Mouse (Mus musculus) MEL (cell line): ENCODE data around the gene Pxylp1. TPM values are rescaled to one million over a fixed set of nuclear protein-coding genes. Genes with fewer than 3 reads are reported as not detected.

Experiments used
- DNase-seq: peaks from one replicate; pipeline ENCODE4 v3.0.0; 2011; ENCODE audit warnings: low read depth, low spot score
- H3K27ac ChIP-seq: 2 replicates; pipeline ENCODE4 v1.5.1; 2012; ENCODE audit warnings: low read depth, mild to moderate bottlenecking, control low read depth, low read length, moderate library complexity; ENCODE audit not compliant: control insufficient read depth
- H3K27me3 ChIP-seq, 2 experiments: fragments of 150-350 bp in 1 of 2; sonication (generic) in 1 of 2; 2 replicates each; pipeline ENCODE4 v1.6.1; 2012; ENCODE audit warnings: low read length in 2 of 2, mild to moderate bottlenecking in 2 of 2, improper control_type of control experiment in 1 of 2, moderate library complexity in 1 of 2; ENCODE audit not compliant: insufficient read depth in 2 of 2, control insufficient read depth in 1 of 2
- H3K36me3 ChIP-seq, 2 experiments: 2 replicates each; pipeline ENCODE4 v1.6.1; 2012 to 2014; ENCODE audit warnings: low read length in 2 of 2, improper control_type of control experiment in 1 of 2, inconsistent platforms in 1 of 2, mild to moderate bottlenecking in 1 of 2; ENCODE audit not compliant: insufficient read depth in 2 of 2, control insufficient read depth in 1 of 2
- H3K4me1 ChIP-seq, 2 experiments: fragments of 150-350 bp in 1 of 2; sonication (generic) in 1 of 2; 2 replicates each; pipeline ENCODE4 v1.6.1; 2012; ENCODE audit warnings: low read length in 2 of 2, improper control_type of control experiment in 1 of 2, mild to moderate bottlenecking in 1 of 2; ENCODE audit not compliant: insufficient read depth in 2 of 2, control insufficient read depth in 1 of 2
- H3K4me3 ChIP-seq, 2 experiments: fragments of 150-350 bp in 1 of 2; sonication (generic) in 1 of 2; 2 replicates each; pipeline ENCODE4 v1.5.1; 2012; ENCODE audit warnings: low read depth in 2 of 2, low read length in 2 of 2, mild to moderate bottlenecking in 2 of 2, moderate library complexity in 2 of 2, control low read depth in 1 of 2, improper control_type of control experiment in 1 of 2; ENCODE audit not compliant: control insufficient read depth in 1 of 2, insufficient read depth in 1 of 2
- H3K79me2 ChIP-seq: 2 replicates; pipeline ENCODE4 v1.6.1; 2012; ENCODE audit warnings: mild to moderate bottlenecking, low read length, moderate library complexity; ENCODE audit not compliant: control insufficient read depth, poor library complexity, insufficient read depth
- H3K9ac ChIP-seq: 2 replicates; pipeline ENCODE4 v1.6.1; 2012; ENCODE audit warnings: low read depth, mild to moderate bottlenecking, control low read depth, low read length, moderate library complexity; ENCODE audit not compliant: control insufficient read depth, poor library complexity, severe bottlenecking
- H3K9me3 ChIP-seq: fragments of 150-350 bp; sonication (generic); replicated peaks from 2 replicates; pipeline ENCODE4 v1.6.1; 2012; ENCODE audit warnings: mild to moderate bottlenecking, low read length, improper control_type of control experiment, moderate library complexity; ENCODE audit not compliant: insufficient read depth
- BHLHE40 ChIP-seq: IDR thresholded peaks from 2 replicates; pipeline ENCODE4 v1.6.1; 2012; ENCODE audit warnings: low read depth, mild to moderate bottlenecking, inconsistent platforms, low read length, improper control_type of control experiment, borderline replicate concordance
- CHD2 ChIP-seq: IDR thresholded peaks from 2 replicates; pipeline ENCODE4 v1.6.1; 2011; ENCODE audit warnings: low read length, improper control_type of control experiment
- CTCF ChIP-seq, 3 experiments: IDR thresholded peaks in 2 of 3; conservative IDR thresholded peaks in 1 of 3; 2 replicates each; pipeline ENCODE4 v1.5.1; 2011 to 2012; ENCODE audit warnings: low read length in 3 of 3, low read depth in 2 of 3, mild to moderate bottlenecking in 2 of 3, improper control_type of control experiment in 1 of 3, inconsistent platforms in 1 of 3, mixed read lengths in 1 of 3, moderate library complexity in 1 of 3; ENCODE audit not compliant: control insufficient read depth in 1 of 3, insufficient read depth in 1 of 3, poor library complexity in 1 of 3, severe bottlenecking in 1 of 3
- E2F4 ChIP-seq: IDR thresholded peaks from 2 replicates; pipeline ENCODE4 v1.6.1; 2011; ENCODE audit warnings: low read depth, low read length, improper control_type of control experiment, borderline replicate concordance
- EP300 ChIP-seq, 2 experiments: IDR thresholded peaks; 2 replicates each; pipeline ENCODE4 v1.6.1; 2011; ENCODE audit warnings: improper control_type of control experiment in 2 of 2, low read length in 2 of 2, low read depth in 1 of 2, mild to moderate bottlenecking in 1 of 2
- GATA1 ChIP-seq: IDR thresholded peaks from 2 replicates; pipeline ENCODE4 v1.6.1; 2011; ENCODE audit warnings: low read depth, low read length, improper control_type of control experiment
- HCFC1 ChIP-seq: IDR thresholded peaks from 2 replicates; pipeline ENCODE4 v1.6.1; 2012; ENCODE audit warnings: low read depth, mild to moderate bottlenecking, inconsistent platforms, low read length, improper control_type of control experiment, moderate library complexity
- JUND ChIP-seq: IDR thresholded peaks from 2 replicates; pipeline ENCODE4 v1.6.1; 2011; ENCODE audit warnings: low read depth, mild to moderate bottlenecking, improper control_type of control experiment, low read length
- MAFK ChIP-seq: IDR thresholded peaks from 2 replicates; pipeline ENCODE4 v1.6.1; 2011; ENCODE audit warnings: low read depth, mild to moderate bottlenecking, low read length, improper control_type of control experiment, borderline replicate concordance
- MAX ChIP-seq: IDR thresholded peaks from 2 replicates; pipeline ENCODE4 v1.6.1; 2011; ENCODE audit warnings: low read length, improper control_type of control experiment
- MAZ ChIP-seq: IDR thresholded peaks from 2 replicates; pipeline ENCODE4 v1.6.1; 2012; ENCODE audit warnings: low read depth, mild to moderate bottlenecking, inconsistent platforms, low read length, improper control_type of control experiment
- MXI1 ChIP-seq: IDR thresholded peaks from 2 replicates; pipeline ENCODE4 v1.6.1; 2011; ENCODE audit warnings: mild to moderate bottlenecking, low read depth, low read length, improper control_type of control experiment
- MYB ChIP-seq: IDR thresholded peaks from 2 replicates; pipeline ENCODE4 v1.6.1; 2011; ENCODE audit warnings: mild to moderate bottlenecking, low read depth, low read length, improper control_type of control experiment
- MYC ChIP-seq: IDR thresholded peaks from 2 replicates; pipeline ENCODE4 v1.6.1; 2011; ENCODE audit warnings: low read depth, mild to moderate bottlenecking, low read length, improper control_type of control experiment, moderate library complexity
- NELFE ChIP-seq: IDR thresholded peaks from 2 replicates; pipeline ENCODE4 v1.6.1; 2011; ENCODE audit warnings: low read depth, low read length, improper control_type of control experiment
- NRF1 ChIP-seq: IDR thresholded peaks from 2 replicates; pipeline ENCODE4 v1.6.1; 2014; ENCODE audit warnings: low read depth, mild to moderate bottlenecking, inconsistent platforms, low read length, improper control_type of control experiment, moderate library complexity; ENCODE audit not compliant: poor library complexity, insufficient read depth, severe bottlenecking
- POLR2AphosphoS2 ChIP-seq: IDR thresholded peaks from 2 replicates; pipeline ENCODE4 v1.6.1; 2011; ENCODE audit warnings: low read length, improper control_type of control experiment
- POLR2AphosphoS5 ChIP-seq: IDR thresholded peaks from 2 replicates; pipeline ENCODE4 v1.6.1; 2012; ENCODE audit warnings: low read depth, borderline replicate concordance, mild to moderate bottlenecking, inconsistent platforms, low read length, moderate library complexity, mixed read lengths
- RAD21 ChIP-seq: IDR thresholded peaks from 2 replicates; pipeline ENCODE4 v1.6.1; 2011; ENCODE audit warnings: mild to moderate bottlenecking, low read depth, low read length, improper control_type of control experiment
- RCOR1 ChIP-seq: IDR thresholded peaks from 2 replicates; pipeline ENCODE4 v1.6.1; 2012; ENCODE audit warnings: low read depth, mild to moderate bottlenecking, inconsistent platforms, low read length, improper control_type of control experiment
- SIN3A ChIP-seq: IDR thresholded peaks from 2 replicates; pipeline ENCODE4 v1.6.1; 2012; ENCODE audit warnings: low read length, improper control_type of control experiment, inconsistent platforms
- SMC3 ChIP-seq: IDR thresholded peaks from 2 replicates; pipeline ENCODE4 v1.6.1; 2011; ENCODE audit warnings: low read depth, low read length, improper control_type of control experiment
- TBP ChIP-seq: IDR thresholded peaks from 2 replicates; pipeline ENCODE4 v1.8.0; 2011; ENCODE audit warnings: low read depth, low read length, improper control_type of control experiment
- USF1 ChIP-seq: IDR thresholded peaks from 2 replicates; pipeline ENCODE4 v1.6.1; 2014; ENCODE audit warnings: low read depth, mild to moderate bottlenecking, inconsistent platforms, low read length, improper control_type of control experiment, moderate library complexity
- ZKSCAN1 ChIP-seq: IDR thresholded peaks from 2 replicates; pipeline ENCODE4 v1.6.1; 2012; ENCODE audit warnings: low read depth, mild to moderate bottlenecking, inconsistent platforms, low read length, improper control_type of control experiment, moderate library complexity
- ZMIZ1 ChIP-seq: IDR thresholded peaks from 2 replicates; pipeline ENCODE4 v1.6.1; 2012; ENCODE audit warnings: low read depth, mild to moderate bottlenecking, inconsistent platforms, low read length, improper control_type of control experiment, moderate library complexity
- polyA plus RNA-seq, 2 experiments: library from polyadenylated mRNA; stranded (reverse) in 1 of 2; unstranded in 1 of 2; fragments of >175 nt in 1 of 2; fragments of >200 nt in 1 of 2; gene quantifications; 2 replicates each; pipeline versions ENCODE4 v1.2.1 to v1.2.4; 2012; ENCODE audit warnings: low replicate concordance in 2 of 2, low read depth in 1 of 2; ENCODE audit not compliant: insufficient read length in 2 of 2, insufficient read depth in 1 of 2, missing spikeins in 1 of 2
- total RNA-seq: library from RNA; depleted of rRNA; stranded (reverse); fragments of 300-350 nt; gene quantifications from 2 replicates; pipeline ENCODE4 v1.2.3, GENCODE M21; 2012

Gene Pxylp1
- total and polyA plus RNA-seq, 3 experiments: 5.7 to 9.9 TPM; not detected in 1

DNA sequence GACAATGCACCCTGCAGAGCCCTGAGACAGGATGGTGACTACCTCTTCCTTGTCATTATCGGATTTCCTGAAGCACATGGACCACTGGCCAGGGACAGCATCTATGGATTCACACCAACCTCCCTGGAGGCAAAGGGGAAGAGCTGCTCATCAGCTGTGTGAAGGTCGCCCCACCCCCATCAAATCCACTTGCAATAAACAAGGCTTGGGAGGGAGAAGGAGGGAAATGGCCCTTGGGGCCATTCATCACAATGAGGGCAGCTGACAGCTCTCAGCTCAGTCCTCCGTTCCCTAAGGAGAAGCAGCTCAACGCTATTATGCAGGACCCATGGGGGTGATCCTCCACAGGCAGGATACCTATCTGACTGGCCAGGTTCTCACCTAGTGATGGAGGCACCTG is 14.0 kb downstream of the Pxylp1 start:
- Histone ChIP-seq H3K9ac (no peak overlapping the region), H3K4me1 (no peaks in the 10 kb centered on the region), H3K27ac (no peak overlapping the region), H3K36me3 (no peaks in the 10 kb centered on the region), H3K9me3 (no peaks in the 10 kb centered on the region), H3K79me2 (no peaks in the 10 kb centered on the region), H3K4me3 (no peak overlapping the region), H3K27me3 (no peaks in the 10 kb centered on the region)
- no peak for DNase-seq
- TF ChIP-seq TBP (no peak), MYB (no peak), JUND (no peak), ZKSCAN1 (no peak), MAFK (no peak), CTCF (IDR thresholded peaks at IDR 0.05 in 2 of 3, conservative IDR thresholded peaks at IDR 0.05 in 1 of 3; ENCODE audit: control insufficient read depth in 1 of 3, insufficient read depth in 1 of 3, low read depth in 2 of 3, low read length in 3 of 3, poor library complexity in 1 of 3, severe bottlenecking in 1 of 3) (no peak), NELFE (no peak), HCFC1 (no peak), GATA1 (no peak), ZMIZ1 (no peak)

DNA sequence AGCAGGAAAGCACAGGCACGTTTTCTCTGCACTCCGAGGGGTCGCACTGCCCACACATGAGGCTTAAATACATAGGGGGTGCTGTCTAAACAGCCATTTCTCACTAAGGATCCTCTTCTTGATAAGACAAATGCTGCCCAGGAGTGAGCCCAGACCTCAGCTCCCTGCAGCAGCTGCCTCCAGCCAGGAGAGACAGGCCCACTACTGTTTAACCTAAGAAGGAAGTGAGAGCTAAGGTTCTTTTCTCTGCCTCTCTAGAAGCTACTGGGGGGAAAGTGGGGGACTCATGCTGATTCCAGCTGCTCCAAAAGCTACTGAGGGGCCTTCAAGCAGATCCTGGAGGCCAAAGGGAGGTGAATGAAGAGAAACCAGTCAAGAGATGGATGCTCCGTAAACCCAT is 16.8 kb downstream of the Pxylp1 start:
- TF ChIP-seq SMC3 (no peak), MYC (no peak), MAZ (no peak), MYB (no peak), NRF1 (no peak), JUND (no peak), POLR2AphosphoS5 (no peak), MAFK (no peak)
- Histone ChIP-seq H3K4me1 (no peaks in the 10 kb centered on the region), H3K9ac (no peak overlapping the region), H3K9me3 (no peaks in the 10 kb centered on the region), H3K4me3 (no peak overlapping the region), H3K27me3 (no peaks in the 10 kb centered on the region), H3K27ac (no peak overlapping the region), H3K79me2 (no peaks in the 10 kb centered on the region), H3K36me3 (no peaks in the 10 kb centered on the region)
- DNase-seq: no peak

DNA sequence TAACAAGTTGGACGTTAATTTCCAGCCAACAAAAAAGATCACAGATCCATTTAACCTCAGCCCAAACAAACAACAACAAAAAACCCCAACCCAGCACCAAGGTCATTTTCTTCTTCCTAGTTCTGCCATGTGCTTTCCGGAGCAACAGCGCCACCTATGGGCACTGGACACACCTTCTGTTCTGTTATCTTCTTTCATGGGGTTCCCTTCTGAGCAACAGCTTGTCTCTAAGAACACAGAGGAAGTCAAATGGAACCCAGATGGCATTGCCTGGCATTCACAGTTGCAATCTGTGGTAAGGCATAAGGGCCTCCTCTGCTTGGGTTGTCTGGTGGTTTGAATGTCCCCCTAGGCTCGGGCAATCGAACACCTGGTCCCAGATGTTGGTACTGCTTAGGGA is 19.4 kb downstream of the Pxylp1 start:
- no peak overlapping the region for H3K27ac ChIP-seq
- no peak overlapping the region for H3K9ac ChIP-seq
- H3K27me3 ChIP-seq: no peaks in the 10 kb centered on the region
- peak; percentile 88 for DNase-seq
- H3K36me3 ChIP-seq: no peaks in the 10 kb centered on the region
- H3K4me3 ChIP-seq: no peak overlapping the region
- no peaks in the 10 kb centered on the region for H3K79me2 ChIP-seq
- H3K9me3 ChIP-seq: no peaks in the 10 kb centered on the region
- no peaks in the 10 kb centered on the region for H3K4me1 ChIP-seq
- TF ChIP-seq RCOR1: no peak
- TF ChIP-seq MYB: no peak
- TF ChIP-seq GATA1: peak; percentile 51; the same call in 1 of the 2 replicates
- peak; percentile 51; the same call in 1 of the 2 replicates for TF ChIP-seq MXI1
- no peak for TF ChIP-seq ZMIZ1
- no peak for TF ChIP-seq TBP
- TF ChIP-seq RAD21: peak; percentile 51
- 0 out of 2 replicates have a peak, but pooled peaks have one; percentile 27 for TF ChIP-seq USF1
- no peak for TF ChIP-seq POLR2AphosphoS2
- TF ChIP-seq POLR2AphosphoS5: no peak
- TF ChIP-seq SIN3A: 0 out of 2 replicates have a peak, but pooled peaks have one; percentile 41
- TF ChIP-seq JUND: no peak
- TF ChIP-seq CHD2: no peak
- TF ChIP-seq BHLHE40: no peak
- peak; percentile 88 for TF ChIP-seq MAX
- TF ChIP-seq CTCF (IDR thresholded peaks at IDR 0.05 in 2 of 3, conservative IDR thresholded peaks at IDR 0.05 in 1 of 3; ENCODE audit: control insufficient read depth in 1 of 3, insufficient read depth in 1 of 3, low read depth in 2 of 3, low read length in 3 of 3, poor library complexity in 1 of 3, severe bottlenecking in 1 of 3): peak; percentile 77 to 82 (median 77)
- TF ChIP-seq SMC3: peak; percentile 27; the same call in 1 of the 2 replicates
- peak; percentile 98 for TF ChIP-seq MYC
- TF ChIP-seq E2F4: no peak
- no peak for TF ChIP-seq EP300 (IDR thresholded peaks at IDR 0.05; ENCODE audit: low read depth in 1 of 2, low read length in 2 of 2)
